Mouse (Mus musculus): Measurements from ENCODE around the gene Gm20388. TPM values are rescaled to one million over a fixed set of nuclear protein-coding genes. Genes with fewer than 3 reads are reported as not detected.

Gene Gm20388
- polyA plus RNA-seq, 1 experiment from 2014 or later: not detected

DNA sequence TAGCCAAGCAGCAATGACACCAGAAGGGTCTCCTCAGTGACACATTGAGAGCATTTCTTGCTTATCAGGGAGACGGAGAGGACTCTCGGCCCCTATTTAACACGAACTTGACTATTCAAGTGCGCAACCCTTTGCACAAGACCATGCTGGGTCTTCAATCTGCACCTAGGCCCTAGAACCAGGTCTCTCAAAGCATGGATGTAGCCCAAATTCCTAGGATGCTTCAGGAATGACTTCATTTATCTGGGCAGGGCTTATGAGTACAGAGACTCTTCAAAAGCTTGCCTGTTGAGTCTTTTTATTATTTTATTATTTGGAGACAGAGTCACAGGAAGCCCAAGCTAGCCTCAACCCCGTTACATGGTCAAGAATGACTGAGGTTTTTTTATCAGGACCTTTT is 3373.9 kb downstream of the Gm20388 start:
- 92% methylated on average over 5 of the region's 5 CpGs for WGBS
- Histone ChIP-seq H3K4me2 (replicated peaks) (no peak overlapping the region), H3K27me3 (no peaks in the 10 kb centered on the region), H3K9me3 (no peaks in the 10 kb centered on the region), H3K4me3 (no peak overlapping the region), H3K27ac (no peak overlapping the region), H3K9ac (no peak overlapping the region), H3K4me1 (no peaks in the 10 kb centered on the region), H3K36me3 (peaks cover 49% of the 10 kb centered on the region)
- no peak for ATAC-seq (ENCODE audit: insufficient number of reproducible peaks, insufficient read depth, low FRiP score, low TSS enrichment)

DNA sequence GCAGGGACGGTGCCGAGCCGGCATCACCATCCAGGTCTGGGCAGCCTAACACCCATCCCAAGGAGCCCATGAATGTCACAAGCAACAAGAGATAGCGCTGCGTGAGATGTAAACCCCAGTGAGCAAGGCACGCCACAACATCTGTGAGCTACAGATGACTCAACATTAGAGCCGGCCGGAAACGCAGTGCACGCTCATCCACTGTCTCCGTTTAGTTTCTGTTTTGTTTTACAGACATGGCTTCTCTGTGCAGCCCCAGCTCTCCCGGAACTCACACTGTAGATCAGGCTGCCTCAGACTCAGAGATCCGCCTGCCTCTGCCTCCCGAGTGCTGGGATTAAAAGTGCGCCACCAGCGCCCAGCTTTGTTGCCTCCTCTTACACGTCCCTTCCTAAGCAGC is 3376.7 kb downstream of the Gm20388 start:
- Histone ChIP-seq H3K9ac (no peak overlapping the region), H3K9me3 (no peaks in the 10 kb centered on the region), H3K36me3 (peaks cover 45% of the 10 kb centered on the region), H3K4me3 (no peak overlapping the region), H3K27ac (no peak overlapping the region), H3K4me1 (no peaks in the 10 kb centered on the region), H3K4me2 (replicated peaks) (no peak overlapping the region), H3K27me3 (no peaks in the 10 kb centered on the region)
- 96% methylated on average over 17 of the region's 17 CpGs for WGBS
- no peak for ATAC-seq (ENCODE audit: insufficient number of reproducible peaks, insufficient read depth, low FRiP score, low TSS enrichment)

DNA sequence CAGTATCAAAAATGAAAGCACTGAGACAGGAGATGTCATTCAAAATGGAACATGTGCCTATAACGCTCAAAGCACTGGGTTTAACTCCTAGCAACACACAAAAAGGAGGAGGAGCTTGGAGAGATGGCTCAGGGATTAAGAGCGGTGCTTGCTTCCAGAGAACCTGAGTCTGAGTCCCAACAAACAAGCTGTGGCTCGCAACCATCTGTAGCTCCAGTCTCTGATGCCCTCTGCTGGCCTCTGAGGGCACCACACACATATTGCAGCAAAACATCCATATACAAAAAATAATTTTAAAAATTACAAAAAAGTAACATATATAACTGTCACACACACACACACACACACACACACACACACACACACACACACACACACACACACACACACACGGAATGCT is 3379.5 kb downstream of the Gm20388 start:
- Histone ChIP-seq H3K9me3 (no peaks in the 10 kb centered on the region), H3K4me2 (replicated peaks) (no peak overlapping the region), H3K4me3 (no peak overlapping the region), H3K36me3 (peaks cover 64% of the 10 kb centered on the region), H3K27ac (no peak overlapping the region), H3K9ac (no peak overlapping the region), H3K27me3 (no peaks in the 10 kb centered on the region), H3K4me1 (no peaks in the 10 kb centered on the region)
- 76% methylated on average over 4 of the region's 4 CpGs for WGBS
- ATAC-seq (ENCODE audit: insufficient number of reproducible peaks, insufficient read depth, low FRiP score, low TSS enrichment): no peak

GRCm38 (mm10) chr8:123290679-123291078 is 3380.0 kb downstream of the Gm20388 start:
- WGBS: 94% methylated on average over 8 of the region's 8 CpGs
- H3K9ac ChIP-seq: no peak overlapping the region

GRCm38 (mm10) chr8:123291716-123292115 is 3381.1 kb downstream of the Gm20388 start:
- no peak overlapping the region for H3K4me2 ChIP-seq (replicated peaks)
- no peak overlapping the region for H3K4me3 ChIP-seq
- H3K36me3 ChIP-seq: peaks cover 70% of the 10 kb centered on the region
- H3K9ac ChIP-seq: no peak overlapping the region
- no peak overlapping the region for H3K27ac ChIP-seq
- WGBS: 88% methylated on average over 8 of the region's 8 CpGs
- no peaks in the 10 kb centered on the region for H3K9me3 ChIP-seq
- ATAC-seq (ENCODE audit: insufficient number of reproducible peaks, insufficient read depth, low FRiP score, low TSS enrichment): no peak
- H3K4me1 ChIP-seq: no peaks in the 10 kb centered on the region
- no peaks in the 10 kb centered on the region for H3K27me3 ChIP-seq

More at GRCm38 (mm10) chr8:123290679-123291078, 3380.0 kb downstream of the Gm20388 start:
- Histone ChIP-seq H3K4me2 (replicated peaks) (no peak overlapping the region), H3K27ac (no peak overlapping the region), H3K9me3 (no peaks in the 10 kb centered on the region), H3K36me3 (peaks cover 69% of the 10 kb centered on the region), H3K4me3 (no peak overlapping the region), H3K27me3 (no peaks in the 10 kb centered on the region), H3K4me1 (no peaks in the 10 kb centered on the region)
- ATAC-seq (ENCODE audit: insufficient number of reproducible peaks, insufficient read depth, low FRiP score, low TSS enrichment): no peak

DNA sequence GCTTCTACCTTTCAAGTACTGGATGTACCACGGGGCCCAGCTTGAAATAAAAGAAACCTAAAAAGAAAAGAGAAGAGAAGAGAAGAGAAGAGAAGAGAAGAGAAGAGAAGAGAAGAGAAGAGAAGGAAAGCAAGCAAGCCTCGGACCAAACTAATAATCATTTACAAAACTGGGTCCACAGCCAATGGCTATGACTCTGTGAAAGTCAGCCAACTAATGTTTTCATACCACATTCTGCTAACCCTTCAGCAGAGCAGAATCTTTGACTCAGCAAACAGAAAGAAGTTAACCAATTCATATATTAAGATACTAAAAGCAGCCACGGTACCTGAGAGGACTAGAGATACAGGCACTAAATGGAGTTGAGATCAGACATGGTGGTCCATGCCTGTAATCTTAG is 3381.6 kb downstream of the Gm20388 start:
- Histone ChIP-seq H3K9me3 (no peaks in the 10 kb centered on the region), H3K4me2 (replicated peaks) (no peak overlapping the region), H3K27ac (no peak overlapping the region), H3K9ac (no peak overlapping the region), H3K27me3 (no peaks in the 10 kb centered on the region), H3K4me1 (no peaks in the 10 kb centered on the region), H3K4me3 (no peak overlapping the region), H3K36me3 (peaks cover 66% of the 10 kb centered on the region)
- WGBS: 86% methylated on average over 3 of the region's 3 CpGs
- ATAC-seq (ENCODE audit: insufficient number of reproducible peaks, insufficient read depth, low FRiP score, low TSS enrichment): no peak

DNA sequence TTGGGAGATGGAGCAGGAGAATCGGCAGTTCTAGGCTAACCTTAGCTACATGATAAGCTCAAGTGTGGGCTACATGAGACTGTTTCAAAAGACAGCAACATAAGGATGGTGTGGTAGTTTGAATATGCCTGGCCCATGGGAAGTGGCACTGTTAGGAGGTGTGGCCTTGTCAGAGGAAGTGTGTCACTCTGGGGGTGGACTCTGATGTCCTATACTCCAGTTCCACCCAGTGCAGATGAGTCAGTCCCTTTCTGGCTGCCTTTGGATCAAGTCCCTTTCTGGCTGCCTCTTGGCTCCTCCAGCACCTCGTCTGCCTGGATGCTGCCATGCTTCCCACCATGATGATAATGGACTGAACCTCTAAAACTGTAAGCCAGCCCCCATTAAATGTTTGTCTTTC is 3382.1 kb downstream of the Gm20388 start:
- H3K36me3 ChIP-seq: peaks cover 65% of the 10 kb centered on the region
- H3K4me1 ChIP-seq: no peaks in the 10 kb centered on the region
- H3K27ac ChIP-seq: no peak overlapping the region
- no peak overlapping the region for H3K4me3 ChIP-seq
- ATAC-seq (ENCODE audit: insufficient number of reproducible peaks, insufficient read depth, low FRiP score, low TSS enrichment): no peak
- H3K9ac ChIP-seq: no peak overlapping the region
- no peaks in the 10 kb centered on the region for H3K27me3 ChIP-seq
- H3K4me2 ChIP-seq (replicated peaks): no peak overlapping the region
- WGBS: 95% methylated on average over 2 of the region's 2 CpGs
- no peaks in the 10 kb centered on the region for H3K9me3 ChIP-seq

DNA sequence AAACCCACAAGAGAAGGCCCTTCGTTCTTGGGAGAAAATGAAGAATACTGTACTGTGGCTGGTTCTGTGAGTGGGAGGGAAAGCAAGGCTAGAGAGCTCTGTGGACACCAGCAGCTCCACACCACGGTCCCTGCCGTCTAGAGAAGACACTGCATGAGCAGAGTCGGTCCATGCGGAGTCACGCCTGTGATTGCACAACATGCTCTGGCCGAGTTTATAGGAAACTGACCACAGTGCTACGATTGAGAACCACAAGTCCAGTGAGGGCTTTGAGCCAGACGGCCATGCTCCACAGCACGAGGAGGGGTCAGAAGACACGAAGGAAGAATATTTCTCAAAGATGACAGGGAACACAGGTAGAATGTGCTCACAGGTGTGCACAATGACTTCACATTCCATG is 3387.7 kb downstream of the Gm20388 start:
- WGBS: 91% methylated on average over 11 of the region's 11 CpGs
- no peak for ATAC-seq (ENCODE audit: insufficient number of reproducible peaks, insufficient read depth, low FRiP score, low TSS enrichment)
- Histone ChIP-seq H3K27me3 (no peaks in the 10 kb centered on the region), H3K4me2 (replicated peaks) (no peak overlapping the region), H3K4me3 (no peak overlapping the region), H3K4me1 (no peaks in the 10 kb centered on the region), H3K27ac (no peak overlapping the region), H3K9me3 (no peaks in the 10 kb centered on the region), H3K36me3 (peaks cover 32% of the 10 kb centered on the region), H3K9ac (no peak overlapping the region)

DNA sequence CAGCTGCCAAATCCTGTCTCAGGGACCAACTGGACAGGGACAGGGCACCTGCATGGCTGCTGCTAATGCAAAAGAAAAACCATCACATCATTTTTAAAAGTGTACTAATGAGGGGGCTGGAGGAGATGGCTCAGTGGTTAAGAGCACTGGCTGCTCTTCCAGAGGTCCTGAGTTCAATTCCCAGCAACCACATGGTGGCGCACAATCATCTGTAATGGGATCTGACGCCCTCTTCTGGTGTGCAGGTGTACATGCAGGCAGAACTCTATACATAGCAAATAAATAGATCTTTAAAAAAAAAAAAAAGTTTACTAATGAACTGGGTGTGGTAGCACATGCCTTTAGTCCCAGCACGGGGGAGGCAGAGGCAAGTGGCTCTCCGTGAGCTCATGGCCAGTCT is 3398.1 kb downstream of the Gm20388 start:
- Histone ChIP-seq H3K4me1 (no peaks in the 10 kb centered on the region), H3K4me3 (no peak overlapping the region), H3K27me3 (no peaks in the 10 kb centered on the region), H3K4me2 (replicated peaks) (no peak overlapping the region), H3K9ac (no peak overlapping the region), H3K36me3 (peaks cover 46% of the 10 kb centered on the region), H3K9me3 (no peaks in the 10 kb centered on the region), H3K27ac (no peak overlapping the region)
- no peak for ATAC-seq (ENCODE audit: insufficient number of reproducible peaks, insufficient read depth, low FRiP score, low TSS enrichment)
- WGBS: 75% methylated on average over 4 of the region's 4 CpGs

GRCm38 (mm10) chr8:123317781-123318466 is 3407.3 kb downstream of the Gm20388 start:
- Histone ChIP-seq H3K4me1 (peaks cover 9% of the 10 kb centered on the region), H3K27ac (no peak overlapping the region), H3K36me3 (no peaks in the 10 kb centered on the region; the same call in 1 of the 2 replicates), H3K27me3 (no peaks in the 10 kb centered on the region), H3K9me3 (no peaks in the 10 kb centered on the region), H3K4me3 (peak overlapping the region; percentile 48), H3K4me2 (replicated peaks) (peak overlapping the region; percentile 81), H3K9ac (peak overlapping the region; percentile 69)
- 6% methylated on average over 21 of the region's 21 CpGs for WGBS
- peak; percentile 69 for ATAC-seq (ENCODE audit: insufficient number of reproducible peaks, insufficient read depth, low FRiP score, low TSS enrichment)

- peak; percentile 98 for ATAC-seq (ENCODE audit: insufficient number of reproducible peaks, insufficient read depth, low FRiP score, low TSS enrichment)
Measured at GRCm38 (mm10) chr8:123318467-123318911, 3407.8 kb downstream of the Gm20388 start, which contains the start of gene Fanca. Gene Fanca (minus strand): TSS chr8:123318576.

GRCm38 (mm10) chr8:123319522-123320164 is 3409.0 kb downstream of the Gm20388 start:
- Histone ChIP-seq H3K9ac (no peak overlapping the region), H3K4me2 (replicated peaks) (no peak overlapping the region), H3K36me3 (no peaks in the 10 kb centered on the region; the same call in 1 of the 2 replicates), H3K27ac (no peak overlapping the region), H3K4me3 (no peak overlapping the region), H3K27me3 (no peaks in the 10 kb centered on the region), H3K4me1 (peaks cover 9% of the 10 kb centered on the region), H3K9me3 (no peaks in the 10 kb centered on the region)
- 33% methylated on average over 7 of the region's 7 CpGs for WGBS
- ATAC-seq (ENCODE audit: insufficient number of reproducible peaks, insufficient read depth, low FRiP score, low TSS enrichment): no peak

More at GRCm38 (mm10) chr8:123318467-123318911, 3407.8 kb downstream of the Gm20388 start, which contains the start of gene Fanca:
- peak within 1 kb of the TSS; percentile 81 for H3K4me2 ChIP-seq (replicated peaks)
- H3K27me3 ChIP-seq: no peaks in the 10 kb centered on the region
- no peak within 1 kb of the TSS for H3K27ac ChIP-seq
- H3K4me1 ChIP-seq: peaks cover 9% of the 10 kb centered on the region
- H3K9me3 ChIP-seq: no peaks in the 10 kb centered on the region
- peak within 1 kb of the TSS; percentile 69 for H3K9ac ChIP-seq
- H3K36me3 ChIP-seq: no peaks in the 10 kb centered on the region; the same call in 1 of the 2 replicates
- under 1% methylated on average over 24 of the region's 24 CpGs for WGBS
- peak within 1 kb of the TSS; percentile 48 for H3K4me3 ChIP-seq
